Mouse (Mus musculus) neural tube, embryonic 14.5 days (tissue): ENCODE results near the gene Slc17a7. TPM values are rescaled to one million over a fixed set of nuclear protein-coding genes. Genes with fewer than 3 reads are reported as not detected.

ENCODE experiments used
- ATAC-seq: fragments of 200-750 bp; cut with Nextera tagmentation; 2 replicates; pipeline ENCODE4 v1.8.0; 2017; ENCODE audit warnings: low read depth, mild to moderate bottlenecking, moderate TSS enrichment, moderate library complexity
- H3K27ac ChIP-seq: fragments of 300-500 bp; sonication (generic); 2 replicates; pipeline ENCODE4 v1.5.1; 2014; ENCODE audit warnings: low read depth, mild to moderate bottlenecking, control low read depth, low read length, moderate library complexity, mixed read lengths
- H3K27me3 ChIP-seq: fragments of 300-500 bp; sonication (generic); 2 replicates; pipeline ENCODE4 v1.6.1; 2014; ENCODE audit warnings: low read length; ENCODE audit not compliant: control insufficient read depth, insufficient read depth
- H3K36me3 ChIP-seq: fragments of 300-500 bp; sonication (generic); 2 replicates; pipeline ENCODE4 v1.6.1; 2014; ENCODE audit warnings: low read length, mixed read lengths; ENCODE audit not compliant: control insufficient read depth, insufficient read depth
- H3K4me1 ChIP-seq: fragments of 300-500 bp; sonication (generic); 2 replicates; pipeline ENCODE4 v1.6.1; 2014; ENCODE audit warnings: low read length; ENCODE audit not compliant: control insufficient read depth, insufficient read depth
- H3K4me2 ChIP-seq: fragments of 300-500 bp; sonication (generic); 2 replicates; pipeline ENCODE4 v1.6.1; 2014; ENCODE audit warnings: mild to moderate bottlenecking, low read depth, low read length, control low read depth
- H3K4me3 ChIP-seq: fragments of 300-500 bp; sonication (generic); 2 replicates; pipeline ENCODE4 v1.5.1; 2014; ENCODE audit warnings: low read depth, low read length, control low read depth, mixed read lengths
- H3K9ac ChIP-seq: fragments of 300-500 bp; sonication (generic); replicated peaks from 2 replicates; pipeline ENCODE4 v1.6.1; 2014; ENCODE audit warnings: low read depth, mild to moderate bottlenecking, control low read depth, low read length, mixed read lengths
- H3K9me3 ChIP-seq: fragments of 300-500 bp; sonication (generic); 2 replicates; pipeline ENCODE4 v1.6.1; 2016; ENCODE audit warnings: low read length; ENCODE audit not compliant: control insufficient read depth
- WGBS: fragments of 180-500 bp; shearing (Covaris S2); extraction: QIAGEN DNeasy Blood & Tissue Kit; methylation state at CpG from one replicate; pipeline ENCODE4 v1.1.7; 2014; 5-methylcytosine and 5-hydroxymethylcytosine counted together
- polyA plus RNA-seq: library from polyadenylated mRNA; unstranded; fragments of >200 nt; fragmentation: Nextera tagmentation; extraction: Ambion mirVana; gene quantifications from 2 replicates; pipeline ENCODE4 v1.2.1, GENCODE M21; 2014

Gene Slc17a7
- polyA plus RNA-seq, 1 experiment from 2014 or later, result not detected

- Histone ChIP-seq H3K9me3 (no peaks in the 10 kb centered on the region), H3K27me3 (peaks cover 2% of the 10 kb centered on the region; the same call in 1 of the 2 replicates), H3K4me1 (no peaks in the 10 kb centered on the region), H3K36me3 (no peaks in the 10 kb centered on the region), H3K27ac (no peak overlapping the region), H3K4me3 (no peak overlapping the region), H3K4me2 (no peak overlapping the region), H3K9ac (no peak overlapping the region)
- ATAC-seq, result no peak
- WGBS, result 77% methylated on average over 1 of the region's 1 CpGs
Measured at GRCm38 (mm10) chr7:45138403-45138802, 25.3 kb upstream of the Slc17a7 start.

- Histone ChIP-seq H3K36me3 (no peaks in the 10 kb centered on the region; the same call in 1 of the 2 replicates), H3K4me3 (no peak overlapping the region), H3K27ac (no peak overlapping the region), H3K27me3 (peaks cover 2% of the 10 kb centered on the region; the same call in 1 of the 2 replicates), H3K4me1 (no peaks in the 10 kb centered on the region), H3K9me3 (no peaks in the 10 kb centered on the region), H3K4me2 (no peak overlapping the region), H3K9ac (no peak overlapping the region)
- ATAC-seq, result no peak
- 78% methylated on average over 8 of the region's 8 CpGs for WGBS
Measured at GRCm38 (mm10) chr7:45139904-45140723, 23.6 kb upstream of the Slc17a7 start.

GRCm38 (mm10) chr7:45141319-45141718 is 22.4 kb upstream of the Slc17a7 start:
- H3K4me3 ChIP-seq, result no peak overlapping the region
- H3K4me2 ChIP-seq, result no peak overlapping the region
- H3K27me3 ChIP-seq, result peaks cover 2% of the 10 kb centered on the region; the same call in 1 of the 2 replicates
- H3K4me1 ChIP-seq, result no peaks in the 10 kb centered on the region
- H3K27ac ChIP-seq, result no peak overlapping the region
- ATAC-seq, result no peak
- H3K36me3 ChIP-seq, result no peaks in the 10 kb centered on the region; the same call in 1 of the 2 replicates
- no peak overlapping the region for H3K9ac ChIP-seq
- WGBS, result 90% methylated on average over 3 of the region's 3 CpGs
- no peaks in the 10 kb centered on the region for H3K9me3 ChIP-seq

- Histone ChIP-seq H3K9me3 (no peaks in the 10 kb centered on the region), H3K27me3 (peaks cover 2% of the 10 kb centered on the region; the same call in 1 of the 2 replicates), H3K36me3 (no peaks in the 10 kb centered on the region; the same call in 1 of the 2 replicates), H3K9ac (no peak overlapping the region), H3K4me2 (no peak overlapping the region), H3K4me1 (no peaks in the 10 kb centered on the region), H3K27ac (no peak overlapping the region), H3K4me3 (no peak overlapping the region)
- ATAC-seq, result no peak
- WGBS, result 96% methylated on average over 5 of the region's 5 CpGs
Measured at GRCm38 (mm10) chr7:45141914-45142313, 21.8 kb upstream of the Slc17a7 start.

GRCm38 (mm10) chr7:45144368-45145174 is 19.2 kb upstream of the Slc17a7 start:
- no peak for ATAC-seq
- 85% methylated on average over 13 of the region's 13 CpGs for WGBS
- Histone ChIP-seq H3K36me3 (no peaks in the 10 kb centered on the region; the same call in 1 of the 2 replicates), H3K4me1 (no peaks in the 10 kb centered on the region), H3K27me3 (no peaks in the 10 kb centered on the region), H3K4me2 (no peak overlapping the region), H3K9me3 (no peaks in the 10 kb centered on the region), H3K9ac (no peak overlapping the region), H3K27ac (no peak overlapping the region), H3K4me3 (no peak overlapping the region)

GRCm38 (mm10) chr7:45145460-45145859 is 18.3 kb upstream of the Slc17a7 start:
- no peak overlapping the region for H3K4me2 ChIP-seq
- ATAC-seq, result no peak
- 92% methylated on average over 8 of the region's 8 CpGs for WGBS
- no peaks in the 10 kb centered on the region; the same call in 1 of the 2 replicates for H3K36me3 ChIP-seq
- H3K27me3 ChIP-seq, result no peaks in the 10 kb centered on the region
- no peak overlapping the region for H3K4me3 ChIP-seq
- no peaks in the 10 kb centered on the region for H3K4me1 ChIP-seq
- H3K27ac ChIP-seq, result no peak overlapping the region
- H3K9me3 ChIP-seq, result no peaks in the 10 kb centered on the region
- H3K9ac ChIP-seq, result no peak overlapping the region

- 92% methylated on average over 11 of the region's 11 CpGs for WGBS
- H3K9ac ChIP-seq, result no peak overlapping the region
Measured at GRCm38 (mm10) chr7:45147267-45147666, 16.5 kb upstream of the Slc17a7 start.

GRCm38 (mm10) chr7:45147899-45148298 is 15.8 kb upstream of the Slc17a7 start:
- Histone ChIP-seq H3K4me2 (no peak overlapping the region), H3K27ac (no peak overlapping the region), H3K9me3 (no peaks in the 10 kb centered on the region), H3K4me3 (no peak overlapping the region), H3K4me1 (no peaks in the 10 kb centered on the region), H3K36me3 (no peaks in the 10 kb centered on the region; the same call in 1 of the 2 replicates), H3K27me3 (no peaks in the 10 kb centered on the region), H3K9ac (no peak overlapping the region)
- ATAC-seq, result no peak
- 86% methylated on average over 11 of the region's 11 CpGs for WGBS

More at GRCm38 (mm10) chr7:45147267-45147666, 16.5 kb upstream of the Slc17a7 start:
- no peaks in the 10 kb centered on the region for H3K27me3 ChIP-seq
- no peaks in the 10 kb centered on the region; the same call in 1 of the 2 replicates for H3K36me3 ChIP-seq
- no peak overlapping the region for H3K4me3 ChIP-seq
- H3K4me2 ChIP-seq, result no peak overlapping the region
- no peaks in the 10 kb centered on the region for H3K4me1 ChIP-seq
- no peaks in the 10 kb centered on the region for H3K9me3 ChIP-seq
- H3K27ac ChIP-seq, result no peak overlapping the region
- no peak for ATAC-seq
